Mouse (Mus musculus) spleen, adult 2 months (tissue): ENCODE measurements around the gene Ispd. TPM values are rescaled to one million over a fixed set of nuclear protein-coding genes. Genes with fewer than 3 reads are reported as not detected.

Experiments
- DNase-seq, 2 experiments: peaks; one replicate each; pipeline versions ENCODE4 v3.0.0 to v3.0.0-alpha.2; 2012 to 2021; ENCODE audit warnings: low spot score in 2 of 2, low read depth in 1 of 2
- H3K27ac ChIP-seq: fragments of 200-500 bp; 2 replicates; pipeline ENCODE4 v1.5.1; 2012; ENCODE audit warnings: low read length, inconsistent platforms; ENCODE audit not compliant: insufficient read depth
- H3K27me3 ChIP-seq: fragments of 200-500 bp; 2 replicates; pipeline ENCODE4 v1.6.1; 2012; ENCODE audit warnings: mild to moderate bottlenecking, moderate library complexity, low read length, inconsistent platforms; ENCODE audit not compliant: control insufficient read depth, insufficient read depth
- H3K36me3 ChIP-seq: fragments of 200-500 bp; 2 replicates; pipeline ENCODE4 v1.6.1; 2012; ENCODE audit warnings: mild to moderate bottlenecking, low read length, inconsistent platforms; ENCODE audit not compliant: control insufficient read depth, insufficient read depth
- H3K4me1 ChIP-seq: fragments of 200-500 bp; 2 replicates; pipeline ENCODE4 v1.6.1; 2011; ENCODE audit warnings: inconsistent platforms; ENCODE audit not compliant: control insufficient read depth, insufficient read depth, insufficient read length
- H3K4me3 ChIP-seq: fragments of 200-500 bp; 2 replicates; pipeline ENCODE4 v1.5.1; 2011; ENCODE audit warnings: mild to moderate bottlenecking, inconsistent platforms; ENCODE audit not compliant: insufficient read depth, insufficient read length; ENCODE audit errors: extremely low read depth
- CTCF ChIP-seq: fragments of 200-500 bp; IDR thresholded peaks from 2 replicates; pipeline ENCODE4 v1.5.1; 2011; ENCODE audit warnings: mild to moderate bottlenecking, inconsistent platforms; ENCODE audit not compliant: insufficient read depth, insufficient read length, insufficient replicate concordance; ENCODE audit errors: extremely low read depth
- POLR2A ChIP-seq: fragments of 200-500 bp; IDR thresholded peaks from 2 replicates; pipeline ENCODE4 v1.6.1; 2011; ENCODE audit warnings: low read depth, low read length, inconsistent platforms
- WGBS: fragments of 180-500 bp; shearing (Covaris S2); methylation state at CpG from one replicate; pipeline ENCODE4 v1.1.7; 2018; 5-methylcytosine and 5-hydroxymethylcytosine counted together
- polyA plus RNA-seq: library from polyadenylated mRNA; depleted of rRNA; stranded (reverse); fragments of >200 nt; gene quantifications from 2 replicates; pipeline ENCODE4 v1.2.3, GENCODE M21; 2012

The Ispd gene
- polyA plus RNA-seq, 1 experiment = 0.54 TPM

GRCm38 (mm10) chr12:36554697-36555096 lies 173.4 kb downstream of the Ispd start:
- DNase-seq = no peak
- TF ChIP-seq CTCF (no peak), POLR2A (no peak)
- no peak overlapping the region for H3K27ac ChIP-seq
- no peaks in the 10 kb centered on the region for H3K27me3 ChIP-seq
- H3K4me3 ChIP-seq = no peak overlapping the region
- 100% methylated on average over 1 of the region's 1 CpGs for WGBS
- no peaks in the 10 kb centered on the region for H3K4me1 ChIP-seq
- no peaks in the 10 kb centered on the region for H3K36me3 ChIP-seq

GRCm38 (mm10) chr12:36564146-36564545 lies 182.9 kb downstream of the Ispd start:
- Histone ChIP-seq H3K27me3 (no peaks in the 10 kb centered on the region), H3K27ac (no peak overlapping the region), H3K4me3 (no peak overlapping the region), H3K4me1 (no peaks in the 10 kb centered on the region), H3K36me3 (no peaks in the 10 kb centered on the region)
- DNase-seq = no peak
- WGBS = 86% methylated on average over 2 of the region's 2 CpGs
- no peak for TF ChIP-seq CTCF
- no peak for TF ChIP-seq POLR2A

GRCm38 (mm10) chr12:36566974-36567373 lies 185.7 kb downstream of the Ispd start:
- TF ChIP-seq POLR2A (no peak), CTCF (no peak)
- WGBS = 90% methylated on average over 1 of the region's 1 CpGs
- no peak overlapping the region for H3K27ac ChIP-seq
- H3K4me1 ChIP-seq = no peaks in the 10 kb centered on the region
- H3K4me3 ChIP-seq = no peak overlapping the region
- no peaks in the 10 kb centered on the region for H3K27me3 ChIP-seq
- no peak for DNase-seq
- H3K36me3 ChIP-seq = no peaks in the 10 kb centered on the region

- Histone ChIP-seq H3K36me3 (no peaks in the 10 kb centered on the region), H3K27me3 (no peaks in the 10 kb centered on the region), H3K4me1 (no peaks in the 10 kb centered on the region), H3K27ac (no peak overlapping the region), H3K4me3 (no peak overlapping the region)
- no peak for DNase-seq
- WGBS = 88% methylated on average over 4 of the region's 4 CpGs
- TF ChIP-seq POLR2A = no peak
- TF ChIP-seq CTCF = no peak
These were observed 189.3 kb downstream of the Ispd start for GRCm38 (mm10) chr12:36570414-36571095.

- no peak for DNase-seq
- Histone ChIP-seq H3K4me1 (no peaks in the 10 kb centered on the region), H3K27ac (no peak overlapping the region), H3K36me3 (no peaks in the 10 kb centered on the region), H3K4me3 (no peak overlapping the region), H3K27me3 (no peaks in the 10 kb centered on the region)
- TF ChIP-seq POLR2A (no peak), CTCF (no peak)
- WGBS = 84% methylated on average over 3 of the region's 3 CpGs
These were observed 203.6 kb downstream of the Ispd start for GRCm38 (mm10) chr12:36584828-36585227.

- Histone ChIP-seq H3K27me3 (no peaks in the 10 kb centered on the region), H3K36me3 (no peaks in the 10 kb centered on the region), H3K4me1 (no peaks in the 10 kb centered on the region), H3K27ac (no peak overlapping the region), H3K4me3 (no peak overlapping the region)
- WGBS = 89% methylated on average over 2 of the region's 2 CpGs
- DNase-seq = no peak
- no peak for TF ChIP-seq CTCF
- no peak for TF ChIP-seq POLR2A
These were observed 216.4 kb downstream of the Ispd start for GRCm38 (mm10) chr12:36597539-36598250.
